Mouse (Mus musculus): ENCODE data around the gene Actn4. TPM values are rescaled to one million over a fixed set of nuclear protein-coding genes. Genes with fewer than 3 reads are reported as not detected.

Actn4 gene
- total RNA-seq, 2 experiments from 2014 or later, result 133 to 160 TPM

DNA sequence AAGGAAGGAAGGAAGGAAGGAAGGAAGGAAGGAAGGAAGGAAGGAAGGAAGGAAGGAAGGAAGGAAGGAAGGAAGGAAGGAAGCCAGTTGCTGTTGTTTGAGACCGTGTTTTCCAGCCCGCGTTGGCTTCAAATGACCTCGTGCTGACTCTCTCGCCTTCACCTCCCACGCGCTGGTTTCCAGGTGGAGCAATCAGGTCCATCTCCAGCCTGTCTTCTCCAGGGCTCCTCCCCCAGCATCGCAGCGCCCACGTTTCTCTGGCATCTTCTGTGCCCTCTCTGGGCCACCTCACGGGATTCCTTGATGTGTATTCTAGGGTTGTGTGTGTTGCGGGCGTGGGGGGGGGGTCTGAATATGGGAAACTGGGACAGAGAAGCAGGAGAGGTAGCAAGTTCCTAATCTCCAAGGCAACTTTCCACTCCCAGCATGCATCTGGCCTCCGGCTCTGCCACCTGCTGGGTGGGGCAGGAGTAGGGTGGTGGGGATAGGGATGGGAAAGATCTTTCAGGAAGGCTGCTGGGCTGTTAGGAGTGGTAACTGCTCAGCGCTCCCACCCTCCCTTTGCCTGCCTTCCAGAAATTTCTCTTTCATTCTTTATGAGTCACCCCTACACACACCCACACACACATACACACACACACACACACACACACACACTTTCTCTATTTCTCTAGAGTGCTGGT, 99.2 kb downstream of the Actn4 start:
- DNase-seq (ENCODE audit: low spot score in 2 of 2), result no peak

DNA sequence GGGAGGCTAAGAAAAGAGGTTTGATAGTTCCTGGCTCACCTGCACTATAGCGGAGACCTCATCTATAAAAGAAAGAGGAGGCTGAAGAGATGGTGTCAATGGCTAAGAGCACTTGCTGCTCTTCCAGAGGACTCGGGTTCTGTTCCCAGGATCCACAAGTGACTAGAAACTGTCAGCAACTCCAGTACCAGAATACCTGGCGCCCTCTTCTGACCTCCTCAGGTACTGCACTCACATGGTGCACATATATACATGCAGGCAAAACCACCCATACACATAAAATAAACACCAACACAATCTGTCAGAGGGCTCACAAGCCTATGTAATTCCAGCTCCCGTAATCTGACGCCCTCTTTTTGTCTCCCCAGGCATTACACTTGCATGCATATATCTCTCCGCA, 101.2 kb downstream of the Actn4 start:
- DNase-seq (ENCODE audit: low spot score in 2 of 2), result no peak

DNA sequence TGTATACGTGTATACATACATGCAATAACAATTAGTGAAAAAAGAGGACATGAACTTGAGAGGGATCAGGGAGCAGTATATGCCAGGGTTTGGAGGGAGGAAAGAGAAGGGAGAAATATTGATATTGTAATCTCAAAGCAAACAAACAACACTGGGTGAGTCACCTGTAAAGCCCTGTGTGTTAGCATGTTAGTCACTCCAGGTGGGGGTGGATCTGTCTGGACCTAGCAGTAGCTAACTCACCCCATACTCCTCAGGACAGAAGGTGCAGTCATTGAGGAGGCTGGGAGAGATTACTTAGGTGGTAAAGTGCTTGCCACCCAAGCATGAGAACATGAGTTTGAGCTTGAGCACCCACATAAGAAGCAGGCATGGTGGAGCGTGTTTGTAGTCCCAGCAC, 102.2 kb downstream of the Actn4 start:
- no peak for DNase-seq (ENCODE audit: low spot score in 2 of 2)

DNA sequence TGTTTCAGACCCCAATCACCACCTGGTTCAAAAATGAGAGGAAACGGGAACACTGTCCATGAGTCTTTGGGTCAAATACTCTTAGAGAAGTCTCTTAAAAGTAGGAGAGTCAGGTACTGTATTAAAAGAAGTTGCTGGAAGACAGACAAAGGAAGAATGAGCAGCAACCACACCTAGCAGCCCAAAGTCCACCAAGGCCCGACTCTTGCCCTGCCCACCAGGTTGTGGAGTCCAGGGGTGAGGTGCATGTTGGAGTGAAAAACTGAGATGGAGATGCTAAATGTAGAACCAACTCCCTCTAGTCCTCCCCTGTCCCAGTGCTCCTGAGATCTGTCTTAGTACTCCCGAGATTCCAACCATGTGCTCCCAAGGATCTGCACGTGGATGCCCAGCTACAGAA, 111.5 kb downstream of the Actn4 start:
- no peak for DNase-seq (ENCODE audit: low spot score in 2 of 2)

DNA sequence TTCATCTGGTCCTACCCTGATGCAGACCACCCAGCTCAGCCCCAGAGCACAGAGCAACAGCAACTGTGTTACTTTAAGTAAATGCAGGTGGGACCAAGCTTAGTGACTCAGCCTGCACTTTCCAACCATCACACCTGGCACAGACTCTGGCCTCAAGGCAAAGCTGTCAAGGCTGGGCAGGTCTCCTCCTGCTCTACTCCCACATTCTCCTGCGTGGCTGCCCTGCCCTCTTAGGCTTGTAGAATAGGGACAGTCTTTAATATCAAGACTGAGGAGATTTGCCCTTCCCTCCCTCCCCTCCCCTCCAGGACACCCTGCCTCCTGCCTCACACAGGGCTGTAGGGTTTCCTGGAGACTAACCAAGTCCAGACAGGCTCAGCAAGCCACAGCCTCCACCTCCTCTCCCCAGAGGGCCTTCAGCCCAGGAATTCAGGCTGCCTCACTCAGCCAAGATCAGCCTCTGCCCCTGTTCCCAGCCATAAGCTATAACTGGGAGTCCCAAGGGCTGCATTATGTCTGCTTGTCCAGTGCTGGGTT, 112.4 kb downstream of the Actn4 start:
- DNase-seq (ENCODE audit: low spot score in 2 of 2), result no peak

DNA sequence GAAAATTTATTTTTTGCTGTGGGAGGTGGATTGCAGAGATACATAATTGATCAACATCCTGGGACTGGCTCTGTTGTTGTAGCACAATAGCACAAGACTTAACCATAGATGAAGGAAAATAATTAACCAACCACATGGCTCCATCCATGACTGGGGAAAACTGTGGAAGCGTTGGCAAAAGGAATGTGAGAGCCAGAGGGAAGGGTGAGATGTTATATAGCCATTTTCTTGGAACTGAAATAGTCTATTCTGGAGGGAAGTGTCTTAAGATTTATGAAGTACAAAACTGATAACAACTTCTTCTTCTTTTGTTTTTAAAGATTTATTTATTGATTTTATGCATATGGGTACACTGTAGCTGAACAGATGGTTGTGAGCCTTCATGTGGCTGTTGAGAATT, 114.9 kb downstream of the Actn4 start:
- no peak for DNase-seq (ENCODE audit: low spot score in 2 of 2)

Other genes starting within 250 kb of the Actn4 start
- 10 to 100 TPM; 22.1 to 25.3 TPM for gene Fbxo17, start 245.5 kb downstream of the Actn4 start, total RNA-seq (2021)
- 10 to 100 TPM; 34.4 to 34.8 TPM for gene Mrps12, start 220.5 kb downstream of the Actn4 start, total RNA-seq (2021)
- gene Sars2, start 220.3 kb downstream of the Actn4 start, total RNA-seq (2021), result 10 to 100 TPM; 16.2 to 19.5 TPM
- not detected for gene Ccer2, start 206.2 kb downstream of the Actn4 start, total RNA-seq (2021)
- gene Sirt2, start 195.6 kb downstream of the Actn4 start, total RNA-seq (2021), result 10 to 100 TPM; 82.3 to 83.2 TPM
- 10 to 100 TPM; 17.3 to 20.0 TPM for gene Nfkbib, start 194.8 kb downstream of the Actn4 start, total RNA-seq (2021)
- 1 to 10 TPM; 1.7 to 1.8 TPM for gene Rinl, start 173.4 kb downstream of the Actn4 start, total RNA-seq (2021)
- 100 to 1,000 TPM; 369 to 382 TPM for gene Hnrnpl, start 153.8 kb downstream of the Actn4 start, total RNA-seq (2021)
- gene Ech1, start 137.1 kb downstream of the Actn4 start, total RNA-seq (2021), result 100 to 1,000 TPM; 211 to 220 TPM
- 1 to 10 TPM; 5.3 to 8.7 TPM for gene Lgals4, start 128.5 kb downstream of the Actn4 start, total RNA-seq (2021)
- 1 to 10 TPM in 1 of 2 experiments, under 1 TPM in 1; 0.52 to 2.3 TPM for gene Lgals7, start 98.5 kb downstream of the Actn4 start, total RNA-seq (2021)
- gene Capn12, start 80.9 kb downstream of the Actn4 start, total RNA-seq (2021), result under 1 TPM; 0.10 to 0.20 TPM
- gene Eif3k, start 19.5 kb upstream of the Actn4 start, total RNA-seq (2021), result 100 to 1,000 TPM; 191 to 212 TPM
- 1 to 10 TPM; 1.3 to 1.6 TPM for gene Map4k1, start 19.7 kb upstream of the Actn4 start, total RNA-seq (2021)
- 100 to 1,000 TPM; 420 to 483 TPM for gene Ryr1, start 162.8 kb upstream of the Actn4 start, total RNA-seq (2021)
- gene Rasgrp4, start 172.5 kb upstream of the Actn4 start, total RNA-seq (2021), result 1 to 10 TPM; 2.3 to 3.0 TPM
- gene Fam98c, start 193.9 kb upstream of the Actn4 start, total RNA-seq (2021), result 10 to 100 TPM; 12.8 to 13.2 TPM
- under 1 TPM; 0.36 to 0.81 TPM for gene Ggn, start 207.9 kb upstream of the Actn4 start, total RNA-seq (2021)
- gene Spred3, start 208.1 kb upstream of the Actn4 start, total RNA-seq (2021), result 1 to 10 TPM; 2.9 to 3.3 TPM
- 100 to 1,000 TPM; 174 to 187 TPM for gene Psmd8, start 218.4 kb upstream of the Actn4 start, total RNA-seq (2021)